Mouse (Mus musculus): ENCODE results near the gene Tnfaip1. TPM values are rescaled to one million over a fixed set of nuclear protein-coding genes. Genes with fewer than 3 reads are reported as not detected.

Tnfaip1 gene
- polyA plus RNA-seq, 1 experiment from 2014 or later, result 92.4 TPM

DNA sequence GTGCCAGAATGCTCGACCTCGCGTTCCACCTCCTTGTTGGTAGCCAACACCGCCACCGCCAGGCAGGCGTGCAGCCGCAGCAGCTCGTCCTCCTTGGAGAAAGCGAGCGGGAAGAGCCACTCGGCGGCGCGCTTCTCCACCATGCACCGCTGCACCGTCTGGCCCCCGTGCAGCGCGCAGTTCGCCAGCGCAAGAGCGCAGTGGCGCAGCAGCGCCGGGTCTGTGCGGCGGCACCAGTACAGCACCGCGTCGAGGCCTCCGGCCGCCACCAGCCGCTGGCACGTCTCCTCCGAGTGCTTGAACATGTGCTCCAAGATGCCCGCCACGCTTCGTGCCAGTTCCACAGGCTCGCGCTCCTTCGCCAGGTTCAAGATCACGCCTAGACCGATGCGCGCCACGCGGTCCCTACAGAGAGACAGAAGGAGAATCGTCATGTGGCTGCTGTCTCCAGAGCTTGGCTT lies 45.3 kb downstream of the Tnfaip1 start:
- H3K27me3 ChIP-seq (replicated peaks; ENCODE audit: low read depth, poor library complexity, severe bottlenecking), result peaks cover 97% of the 10 kb centered on the region
- H3K9me3 ChIP-seq, result no peaks in the 10 kb centered on the region
- 7% methylated on average over 48 of the region's 48 CpGs for WGBS
- no peaks in the 10 kb centered on the region for H3K36me3 ChIP-seq (replicated peaks)
- H3K4me3 ChIP-seq, result peak overlapping the region; percentile 51
- no peak overlapping the region; the same call in 1 of the 2 replicates for H3K27ac ChIP-seq (replicated peaks)
- peak; percentile 75 for DNase-seq (ENCODE audit: low spot score)
- peaks cover 14% of the 10 kb centered on the region for H3K4me1 ChIP-seq

DNA sequence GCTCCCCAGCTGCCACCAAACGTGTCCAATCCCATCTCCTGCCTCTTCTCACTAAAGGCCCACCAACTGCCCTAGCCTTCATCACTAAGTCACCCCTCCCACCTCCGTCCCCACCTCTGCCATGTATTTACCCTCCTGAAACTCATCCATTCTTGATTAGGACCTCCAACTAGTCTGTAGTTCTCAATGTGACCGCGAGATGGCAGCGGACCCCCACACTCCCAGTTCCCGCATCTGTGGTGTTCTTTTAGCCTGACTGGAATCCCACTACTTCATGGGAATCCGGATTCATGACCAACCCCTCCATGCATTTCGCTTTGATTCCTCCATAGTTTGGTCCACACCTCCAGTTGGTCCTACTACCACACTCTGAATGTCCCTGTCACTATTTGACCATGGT lies 48.0 kb downstream of the Tnfaip1 start:
- Histone ChIP-seq H3K27ac (replicated peaks) (no peak overlapping the region), H3K9me3 (no peaks in the 10 kb centered on the region), H3K36me3 (replicated peaks) (no peaks in the 10 kb centered on the region), H3K4me3 (peak overlapping the region; percentile 17; the same call in 1 of the 2 replicates), H3K4me1 (peaks cover 14% of the 10 kb centered on the region), H3K27me3 (replicated peaks; ENCODE audit: low read depth, poor library complexity, severe bottlenecking) (peaks cover 91% of the 10 kb centered on the region)
- WGBS, result 4% methylated on average over 8 of the region's 8 CpGs
- DNase-seq (ENCODE audit: low spot score), result peak; percentile 83

DNA sequence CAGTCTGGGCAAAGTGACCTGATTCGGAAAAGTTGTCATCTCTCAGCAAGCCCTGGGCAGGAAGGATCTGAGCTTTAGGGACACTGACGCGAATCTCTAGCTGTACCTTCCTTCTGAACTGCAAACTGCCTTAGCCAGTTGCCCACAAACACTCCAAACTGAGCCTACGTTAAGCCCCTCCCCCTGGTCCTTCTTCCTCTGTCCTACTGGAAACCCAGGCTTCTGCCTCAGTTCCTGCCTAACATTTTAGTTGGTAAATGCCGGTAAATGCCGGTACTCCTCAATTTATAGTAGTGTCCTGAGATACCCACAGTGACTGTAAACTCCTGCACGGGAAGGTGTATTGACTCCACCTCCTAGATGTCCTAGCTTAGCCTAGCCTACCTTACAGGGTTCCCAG lies 52.5 kb downstream of the Tnfaip1 start:
- DNase-seq (ENCODE audit: low spot score), result no peak
- Histone ChIP-seq H3K27me3 (replicated peaks; ENCODE audit: low read depth, poor library complexity, severe bottlenecking) (peaks cover 57% of the 10 kb centered on the region), H3K27ac (replicated peaks) (no peak overlapping the region), H3K4me3 (no peak overlapping the region), H3K36me3 (replicated peaks) (no peaks in the 10 kb centered on the region), H3K4me1 (peaks cover 5% of the 10 kb centered on the region), H3K9me3 (no peaks in the 10 kb centered on the region)
- 68% methylated on average over 7 of the region's 7 CpGs for WGBS

DNA sequence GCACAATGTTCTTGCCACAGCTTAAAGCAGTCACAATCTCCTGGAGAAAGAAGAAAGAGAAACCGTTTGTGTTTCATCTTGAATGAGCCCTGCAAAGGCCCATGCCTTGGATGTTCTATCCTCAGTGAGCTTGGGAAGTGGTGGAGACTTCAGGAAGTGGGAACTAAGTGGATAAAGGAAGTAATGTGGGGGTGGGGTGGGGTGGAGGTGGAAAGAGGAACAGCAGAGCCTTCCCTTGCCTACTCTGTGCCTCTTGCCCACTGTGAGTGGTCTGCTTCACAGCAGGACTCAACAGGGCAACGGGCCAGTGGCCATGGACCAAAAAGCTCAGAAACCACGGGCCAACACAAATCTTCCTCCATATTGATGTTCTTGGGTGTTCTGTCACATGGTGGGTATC lies 60.8 kb downstream of the Tnfaip1 start:
- Histone ChIP-seq H3K36me3 (replicated peaks) (peaks cover 15% of the 10 kb centered on the region), H3K27me3 (replicated peaks; ENCODE audit: low read depth, poor library complexity, severe bottlenecking) (no peaks in the 10 kb centered on the region), H3K4me3 (no peak overlapping the region), H3K9me3 (no peaks in the 10 kb centered on the region), H3K4me1 (no peaks in the 10 kb centered on the region), H3K27ac (replicated peaks) (no peak overlapping the region)
- WGBS, result 86% methylated on average over 3 of the region's 3 CpGs
- no peak for DNase-seq (ENCODE audit: low spot score)

Other genes with a start within 250 kb of the Tnfaip1 start
- gene BC030499, start 245.5 kb downstream of the Tnfaip1 start, polyA plus RNA-seq (2016; fragmentation: Nextera tagmentation; extraction: Ambion mirVana), result 0.48 and 0.49 TPM in 2 replicates
- 65.7 and 73.1 TPM in 2 replicates for gene Spag5, start 234.8 kb downstream of the Tnfaip1 start, polyA plus RNA-seq (2016; fragmentation: Nextera tagmentation; extraction: Ambion mirVana)
- 3.0 and 3.2 TPM in 2 replicates for gene Aldoc, start 213.4 kb downstream of the Tnfaip1 start, polyA plus RNA-seq (2016; fragmentation: Nextera tagmentation; extraction: Ambion mirVana)
- gene Pigs, start 207.9 kb downstream of the Tnfaip1 start, polyA plus RNA-seq (2016; fragmentation: Nextera tagmentation; extraction: Ambion mirVana), result 73.7 and 74.9 TPM in 2 replicates
- gene Unc119, start 192.8 kb downstream of the Tnfaip1 start, polyA plus RNA-seq (2016; fragmentation: Nextera tagmentation; extraction: Ambion mirVana), result 67.7 and 69.1 TPM in 2 replicates
- gene Foxn1, start 149.8 kb downstream of the Tnfaip1 start, polyA plus RNA-seq (2016; fragmentation: Nextera tagmentation; extraction: Ambion mirVana), result 0.21 and 0.26 TPM in 2 replicates
- not detected in 2 replicates for gene Slc13a2, start 114.1 kb downstream of the Tnfaip1 start, polyA plus RNA-seq (2016; fragmentation: Nextera tagmentation; extraction: Ambion mirVana)
- 14.9 and 18.4 TPM in 2 replicates for gene Slc46a1, start 70.6 kb downstream of the Tnfaip1 start, polyA plus RNA-seq (2016; fragmentation: Nextera tagmentation; extraction: Ambion mirVana)
- 5.0 and 6.0 TPM in 2 replicates for gene Sarm1, start 38.6 kb downstream of the Tnfaip1 start, polyA plus RNA-seq (2016; fragmentation: Nextera tagmentation; extraction: Ambion mirVana)
- gene Vtn, start 37.2 kb downstream of the Tnfaip1 start, polyA plus RNA-seq (2016; fragmentation: Nextera tagmentation; extraction: Ambion mirVana), result 16.3 and 16.7 TPM in 2 replicates
- not detected in 2 replicates for gene Sebox, start 32.9 kb downstream of the Tnfaip1 start, polyA plus RNA-seq (2016; fragmentation: Nextera tagmentation; extraction: Ambion mirVana)
- 75.9 and 76.0 TPM in 2 replicates for gene Tmem199, start 24.2 kb downstream of the Tnfaip1 start, polyA plus RNA-seq (2016; fragmentation: Nextera tagmentation; extraction: Ambion mirVana)
- 175 and 178 TPM in 2 replicates for gene Poldip2, start 24.1 kb downstream of the Tnfaip1 start, polyA plus RNA-seq (2016; fragmentation: Nextera tagmentation; extraction: Ambion mirVana)
- gene Ift20, start within 50 bp of the Tnfaip1 start, polyA plus RNA-seq (2016; fragmentation: Nextera tagmentation; extraction: Ambion mirVana), result 84.2 and 95.2 TPM in 2 replicates
- gene Tmem97, start 14.4 kb upstream of the Tnfaip1 start, polyA plus RNA-seq (2016; fragmentation: Nextera tagmentation; extraction: Ambion mirVana), result 89.6 and 96.6 TPM in 2 replicates
- 15.8 and 16.4 TPM in 2 replicates for gene Nlk, start 161.0 kb upstream of the Tnfaip1 start, polyA plus RNA-seq (2016; fragmentation: Nextera tagmentation; extraction: Ambion mirVana)
- 36.6 and 37.9 TPM in 2 replicates for gene Ccnq, start 215.4 kb upstream of the Tnfaip1 start, polyA plus RNA-seq (2016; fragmentation: Nextera tagmentation; extraction: Ambion mirVana)